Mouse (Mus musculus) hindbrain, embryonic 11.5 days (tissue): ENCODE measurements at regions not wholly inside any gene's neighbourhood (a gene's known extent, or its start where the extent isn't known, plus 50 kb on each side); places are given as distances from the start of the nearest gene placed in this dataset.
A peak's percentile ranks its signal among the peaks of the same experiment; 100 is the strongest.

ENCODE experiments used
- ATAC-seq: fragments of 200-750 bp; cut with Nextera tagmentation; 2 replicates; pipeline ENCODE4 v1.8.0; 2017; ENCODE audit warnings: mild to moderate bottlenecking, moderate TSS enrichment, moderate library complexity; ENCODE audit not compliant: low FRiP score
- DNase-seq: peaks from one replicate; pipeline ENCODE4 v3.0.0-alpha.2; 2015; ENCODE audit warnings: low spot score
- H3K27ac ChIP-seq: fragments of 300-500 bp; sonication (generic); 2 replicates; pipeline ENCODE4 v1.5.1; 2014; ENCODE audit warnings: mild to moderate bottlenecking, low read depth, low read length
- H3K27me3 ChIP-seq: fragments of 300-500 bp; sonication (generic); 2 replicates; pipeline ENCODE4 v1.6.1; 2014; ENCODE audit warnings: mild to moderate bottlenecking, low read length, moderate library complexity, mixed read lengths; ENCODE audit not compliant: control insufficient read depth, insufficient read depth
- H3K36me3 ChIP-seq: fragments of 300-500 bp; sonication (generic); 2 replicates; pipeline ENCODE4 v1.6.1; 2014; ENCODE audit warnings: mild to moderate bottlenecking, low read length, moderate library complexity, mixed read lengths; ENCODE audit not compliant: control insufficient read depth, insufficient read depth
- H3K4me1 ChIP-seq: fragments of 300-500 bp; sonication (generic); replicated peaks from 2 replicates; pipeline ENCODE4 v1.6.1; 2014; ENCODE audit warnings: low read length, mixed read lengths; ENCODE audit not compliant: control insufficient read depth, insufficient read depth
- H3K4me2 ChIP-seq: fragments of 300-500 bp; sonication (generic); replicated peaks from 2 replicates; pipeline ENCODE4 v1.6.1; 2014; ENCODE audit warnings: mild to moderate bottlenecking, low read depth, low read length
- H3K4me3 ChIP-seq: fragments of 300-500 bp; sonication (generic); 2 replicates; pipeline ENCODE4 v1.5.1; 2014; ENCODE audit warnings: low read depth, low read length
- H3K9ac ChIP-seq: fragments of 300-500 bp; sonication (generic); 2 replicates; pipeline ENCODE4 v1.6.1; 2014; ENCODE audit warnings: low read depth, low read length
- H3K9me3 ChIP-seq: fragments of 300-500 bp; sonication (generic); 2 replicates; pipeline ENCODE4 v1.6.1; 2016; ENCODE audit warnings: low read length; ENCODE audit not compliant: control insufficient read depth
- WGBS: fragments of 180-500 bp; shearing (Covaris S2); extraction: QIAGEN DNeasy Blood & Tissue Kit; methylation state at CpG from one replicate; pipeline ENCODE4 v1.1.7; 2014; 5-methylcytosine and 5-hydroxymethylcytosine counted together

- no peak overlapping the region for H3K4me2 ChIP-seq
- H3K9me3 ChIP-seq: no peaks in the 10 kb centered on the region
- ATAC-seq: no peak
- H3K27ac ChIP-seq: no peak overlapping the region
- H3K9ac ChIP-seq: no peak overlapping the region
- 87% methylated on average over 2 of the region's 2 CpGs for WGBS
- no peaks in the 10 kb centered on the region for H3K36me3 ChIP-seq
- H3K4me3 ChIP-seq: no peak overlapping the region
- H3K27me3 ChIP-seq: no peaks in the 10 kb centered on the region
- no peaks in the 10 kb centered on the region for H3K4me1 ChIP-seq
- DNase-seq: no peak
Observed at GRCm38 (mm10) chr12:9901948-9902347, 332.0 kb downstream of the Osr1 start.

DNA sequence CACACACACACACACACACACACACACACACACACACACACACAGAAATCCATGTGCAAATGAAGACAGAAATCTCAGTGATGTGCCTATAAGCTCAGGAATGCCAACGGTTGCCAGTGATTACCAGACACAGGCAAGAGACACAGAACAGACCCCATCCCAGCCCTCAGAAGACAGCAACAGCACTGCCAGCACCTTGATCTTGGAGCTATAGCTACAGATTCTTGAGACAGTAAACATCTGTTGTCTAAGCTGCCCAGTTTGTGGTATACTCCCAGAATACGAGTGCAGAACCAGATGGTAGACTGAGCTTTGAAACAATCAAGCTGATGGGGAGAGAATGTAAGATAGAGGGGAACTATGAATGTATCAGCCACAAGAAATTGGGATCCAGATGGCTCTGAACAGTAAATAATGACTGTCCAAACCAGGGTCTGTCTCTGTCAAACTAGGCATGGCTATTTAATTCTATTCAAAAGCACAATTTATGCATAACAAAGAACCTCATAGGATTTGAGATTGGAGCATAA, 333.9 kb downstream of the Osr1 start:
- 74% methylated on average over 2 of the region's 2 CpGs for WGBS
- Histone ChIP-seq H3K27ac (no peak overlapping the region), H3K27me3 (no peaks in the 10 kb centered on the region), H3K4me3 (no peak overlapping the region), H3K36me3 (no peaks in the 10 kb centered on the region), H3K4me1 (no peaks in the 10 kb centered on the region), H3K9me3 (no peaks in the 10 kb centered on the region), H3K9ac (no peak overlapping the region), H3K4me2 (no peak overlapping the region)
- ATAC-seq (0 out of 2 replicates have a peak, but pooled peaks have one; percentile 25), DNase-seq (no peak)

DNA sequence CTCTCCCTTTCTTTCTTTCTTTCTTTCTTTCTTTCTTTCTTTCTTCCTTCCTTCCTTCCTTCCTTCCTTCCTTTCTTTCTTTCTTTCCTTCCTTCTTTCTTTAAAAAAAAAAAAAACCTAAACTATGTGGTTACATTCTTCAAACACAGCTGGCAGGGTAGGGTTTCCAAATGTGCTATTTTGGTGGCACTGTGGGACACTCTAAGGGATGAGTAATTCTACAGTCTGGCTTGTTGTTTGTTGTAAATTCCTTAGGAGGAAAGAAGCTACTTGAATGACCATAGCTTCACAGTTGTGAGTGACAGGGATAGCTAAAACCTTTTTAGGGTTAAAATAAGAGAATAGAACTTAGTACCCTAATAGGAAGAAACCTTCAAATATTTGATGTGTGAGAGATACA, 342.4 kb downstream of the Osr1 start:
- no peak overlapping the region for H3K4me3 ChIP-seq
- no peaks in the 10 kb centered on the region for H3K9me3 ChIP-seq
- H3K9ac ChIP-seq: no peak overlapping the region
- H3K4me2 ChIP-seq: no peak overlapping the region
- ATAC-seq (no peak), DNase-seq (no peak)
- H3K27me3 ChIP-seq: no peaks in the 10 kb centered on the region
- H3K27ac ChIP-seq: no peak overlapping the region
- no peaks in the 10 kb centered on the region for H3K4me1 ChIP-seq
- no peaks in the 10 kb centered on the region for H3K36me3 ChIP-seq

DNA sequence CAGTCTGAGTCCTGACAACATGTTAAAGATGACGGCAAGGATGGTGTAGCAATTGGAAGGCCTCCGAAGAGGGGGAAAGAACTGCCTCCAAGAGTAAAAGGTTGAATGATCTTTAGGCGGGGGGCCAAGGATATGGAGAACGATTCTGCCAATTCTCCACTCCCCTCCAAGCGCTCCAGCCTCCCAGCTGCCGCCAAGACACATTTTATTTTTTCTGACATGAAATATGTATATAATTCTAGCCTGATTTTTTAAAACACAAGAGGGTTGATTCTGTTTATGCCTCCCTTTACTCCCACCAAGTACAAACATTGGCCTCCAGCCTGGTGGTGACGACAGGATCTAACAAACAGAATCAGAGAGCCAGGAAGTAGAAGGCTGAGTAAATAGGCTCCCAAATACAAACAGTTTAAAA, 345.8 kb downstream of the Osr1 start:
- no peak overlapping the region for H3K4me2 ChIP-seq
- WGBS: 76% methylated on average over 7 of the region's 7 CpGs
- no peak overlapping the region for H3K27ac ChIP-seq
- no peaks in the 10 kb centered on the region for H3K36me3 ChIP-seq
- DNase-seq (no peak), ATAC-seq (no peak)
- H3K27me3 ChIP-seq: no peaks in the 10 kb centered on the region
- H3K9ac ChIP-seq: no peak overlapping the region
- no peaks in the 10 kb centered on the region for H3K4me1 ChIP-seq
- H3K9me3 ChIP-seq: no peaks in the 10 kb centered on the region
- H3K4me3 ChIP-seq: no peak overlapping the region

GRCm38 (mm10) chr12:9918026-9918425, 348.1 kb downstream of the Osr1 start:
- Histone ChIP-seq H3K27me3 (no peaks in the 10 kb centered on the region), H3K9ac (no peak overlapping the region), H3K27ac (no peak overlapping the region), H3K4me2 (no peak overlapping the region), H3K9me3 (no peaks in the 10 kb centered on the region), H3K36me3 (no peaks in the 10 kb centered on the region), H3K4me3 (no peak overlapping the region), H3K4me1 (no peaks in the 10 kb centered on the region)
- DNase-seq: no peak
- 88% methylated on average over 4 of the region's 4 CpGs for WGBS
- ATAC-seq: no peak

GRCm38 (mm10) chr12:9919007-9919406, 349.1 kb downstream of the Osr1 start:
- 68% methylated on average over 3 of the region's 3 CpGs for WGBS

GRCm38 (mm10) chr12:9919433-9919832, 349.5 kb downstream of the Osr1 start:
- H3K9ac ChIP-seq: no peak overlapping the region
- no peak overlapping the region for H3K27ac ChIP-seq
- DNase-seq (no peak), ATAC-seq (no peak)
- H3K9me3 ChIP-seq: no peaks in the 10 kb centered on the region
- no peak overlapping the region for H3K4me2 ChIP-seq
- no peaks in the 10 kb centered on the region for H3K27me3 ChIP-seq
- no peaks in the 10 kb centered on the region for H3K4me1 ChIP-seq
- no peaks in the 10 kb centered on the region for H3K36me3 ChIP-seq
- no peak overlapping the region for H3K4me3 ChIP-seq
- 74% methylated on average over 4 of the region's 4 CpGs for WGBS

More at GRCm38 (mm10) chr12:9919007-9919406, 349.1 kb downstream of the Osr1 start:
- H3K9ac ChIP-seq: no peak overlapping the region
- no peaks in the 10 kb centered on the region for H3K36me3 ChIP-seq
- no peaks in the 10 kb centered on the region for H3K27me3 ChIP-seq
- DNase-seq: no peak
- no peaks in the 10 kb centered on the region for H3K4me1 ChIP-seq
- H3K9me3 ChIP-seq: no peaks in the 10 kb centered on the region
- no peak overlapping the region for H3K27ac ChIP-seq
- no peak overlapping the region for H3K4me3 ChIP-seq
- no peak for ATAC-seq
- H3K4me2 ChIP-seq: no peak overlapping the region

DNA sequence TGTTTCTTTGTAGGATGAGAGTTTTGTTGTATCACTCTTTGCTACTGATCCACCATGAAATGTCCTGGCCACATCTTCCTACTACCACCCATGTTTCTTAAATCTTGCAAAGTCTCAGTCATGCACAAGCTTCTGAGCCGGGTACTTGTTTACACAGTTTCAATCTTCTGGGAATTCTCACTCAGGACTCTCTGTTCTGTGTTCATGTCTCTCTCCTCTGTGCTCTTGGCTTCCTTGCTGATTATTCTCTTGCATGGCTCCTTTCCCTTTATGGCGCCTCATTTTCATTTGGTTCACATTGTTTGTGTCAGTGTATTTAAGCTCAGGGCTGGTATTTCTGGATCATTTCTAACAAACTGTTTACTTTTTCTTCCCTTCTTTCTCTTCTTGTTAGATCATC, 350.5 kb downstream of the Osr1 start:
- Histone ChIP-seq H3K9ac (no peak overlapping the region), H3K36me3 (no peaks in the 10 kb centered on the region), H3K9me3 (no peaks in the 10 kb centered on the region), H3K4me2 (no peak overlapping the region), H3K4me1 (no peaks in the 10 kb centered on the region), H3K27me3 (no peaks in the 10 kb centered on the region), H3K4me3 (no peak overlapping the region), H3K27ac (no peak overlapping the region)
- DNase-seq (no peak), ATAC-seq (no peak)
- WGBS: 89% methylated on average over 2 of the region's 2 CpGs

DNA sequence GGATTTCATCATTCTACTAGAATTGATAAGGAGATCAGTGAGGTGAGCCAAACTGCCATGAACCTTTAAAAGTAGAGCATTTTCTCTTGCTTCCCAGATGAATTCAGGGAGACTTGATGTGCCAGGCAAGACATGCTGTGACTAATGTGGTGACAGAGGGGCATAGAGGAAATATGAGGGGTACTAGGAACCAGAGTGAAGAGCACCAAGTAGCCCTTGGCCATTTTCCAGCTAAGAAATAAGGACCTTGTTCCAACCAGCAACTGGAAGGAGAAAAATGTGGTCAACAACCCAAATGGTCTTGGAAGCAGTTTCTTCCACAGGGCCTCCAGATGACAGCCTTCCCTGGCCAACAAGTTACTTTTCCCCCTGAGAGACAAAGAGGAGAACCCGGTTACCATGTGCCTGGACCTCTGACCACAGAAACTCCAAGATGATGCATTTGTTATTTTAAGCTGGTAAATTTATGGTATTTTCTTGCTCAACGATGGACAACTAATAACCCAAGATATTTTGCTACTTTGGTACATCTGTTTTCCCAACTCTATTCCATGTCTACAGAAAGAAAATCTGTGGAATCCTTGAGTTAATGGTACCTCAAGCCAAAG, 351.8 kb downstream of the Osr1 start:
- ATAC-seq (no peak), DNase-seq (no peak)
- H3K9me3 ChIP-seq: no peaks in the 10 kb centered on the region
- 84% methylated on average over 2 of the region's 2 CpGs for WGBS
- no peak overlapping the region for H3K27ac ChIP-seq
- no peak overlapping the region for H3K4me2 ChIP-seq
- no peaks in the 10 kb centered on the region for H3K36me3 ChIP-seq
- no peaks in the 10 kb centered on the region for H3K27me3 ChIP-seq
- H3K4me3 ChIP-seq: no peak overlapping the region
- no peak overlapping the region for H3K9ac ChIP-seq
- H3K4me1 ChIP-seq: no peaks in the 10 kb centered on the region
